Mouse (Mus musculus): ENCODE data around the gene Skap2.

Skap2 gene

DNA sequence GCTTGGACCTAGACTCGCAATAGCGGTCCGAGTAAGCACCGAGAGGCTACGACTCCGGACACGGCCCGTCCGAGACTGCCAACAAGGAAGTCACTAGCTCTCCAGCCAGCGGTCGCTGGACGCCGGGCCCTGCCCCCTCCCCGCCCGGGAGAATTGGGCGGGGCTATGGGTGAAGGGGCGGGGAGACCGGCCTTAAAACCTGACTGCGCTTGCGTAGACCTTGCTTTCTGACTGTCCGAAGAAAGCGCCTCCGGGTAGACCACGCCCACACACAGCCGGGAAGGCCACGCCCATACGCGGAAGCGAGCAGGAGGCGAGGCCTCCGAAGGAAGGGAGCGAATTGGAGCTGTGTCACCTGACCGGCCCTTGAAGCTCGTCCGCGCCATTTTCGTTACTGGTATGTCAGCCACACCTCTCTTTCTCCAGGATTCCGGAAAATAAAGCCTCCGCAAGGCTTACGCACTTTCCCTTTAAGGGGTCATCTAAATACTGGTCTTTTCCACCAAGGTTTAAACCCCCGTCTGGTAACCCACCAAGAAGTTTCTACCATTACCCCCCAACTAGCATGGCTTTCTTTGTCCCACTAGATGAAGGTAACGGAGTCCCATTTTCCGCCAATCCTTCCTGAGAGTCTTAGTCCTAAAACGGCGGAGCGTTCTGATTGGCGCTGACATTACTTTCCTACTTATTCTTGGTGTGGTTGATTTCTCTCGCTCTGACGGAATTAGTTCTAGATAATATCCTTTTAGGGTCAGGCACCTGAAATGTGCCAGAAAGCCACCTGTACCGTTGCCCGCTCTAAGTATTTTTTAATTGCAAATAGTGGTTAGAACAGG is at the start of gene Skap2:
TSS of gene Skap2 (minus strand) at position 141 of the 836 bp plus-strand sequence.
- peak; percentile 100 for DNase-seq (ENCODE audit: low read depth, low spot score)

DNA sequence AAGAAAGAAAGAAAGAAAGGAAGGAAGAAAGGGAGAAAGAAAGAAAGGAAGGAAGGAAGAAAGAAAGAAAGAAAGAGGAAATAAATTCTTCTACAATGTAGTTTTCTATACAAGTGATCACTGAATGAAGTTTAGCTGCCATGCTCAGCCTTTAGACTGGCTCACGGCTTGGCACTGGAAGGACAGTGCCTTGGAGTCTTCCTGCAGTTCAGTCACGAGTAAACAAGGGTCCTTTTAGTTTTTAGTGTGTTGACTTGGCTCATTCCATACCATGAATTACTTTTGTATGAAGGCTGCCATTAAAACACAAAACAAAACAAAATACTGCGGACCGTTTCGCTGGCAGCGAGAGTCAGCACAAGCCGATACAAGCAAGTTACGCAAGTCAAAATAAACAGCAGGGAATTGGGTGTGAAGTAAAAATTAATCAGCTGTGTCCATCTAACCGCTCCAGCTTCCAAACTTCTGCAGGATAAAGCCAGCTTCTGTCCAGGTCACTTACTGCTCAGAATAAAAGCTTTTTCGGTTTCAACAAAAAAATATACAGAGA is 46.6 kb upstream of the Skap2 start:
- no peak for DNase-seq (ENCODE audit: low read depth, low spot score)

DNA sequence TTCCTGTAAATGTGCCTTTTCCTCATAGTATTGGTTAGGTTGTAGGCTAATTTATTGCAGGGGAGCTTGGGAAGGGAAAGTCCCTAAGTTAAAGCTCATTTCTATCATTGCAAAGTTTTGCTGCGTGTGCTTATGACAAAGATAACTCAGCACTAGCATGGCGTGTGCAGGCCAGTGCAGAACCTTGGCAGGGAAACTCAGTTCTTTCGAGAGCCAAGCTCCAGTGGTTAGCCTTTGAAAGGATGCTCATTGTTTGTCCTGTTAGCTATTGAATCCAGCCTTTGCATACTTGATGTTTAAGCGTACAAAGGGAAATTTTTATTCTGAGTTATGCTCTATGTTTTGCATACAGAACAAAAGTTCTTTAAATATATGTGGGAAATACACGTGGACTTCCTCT is 45.8 kb upstream of the Skap2 start:
- DNase-seq (ENCODE audit: low read depth, low spot score), result peak; percentile 31

DNA sequence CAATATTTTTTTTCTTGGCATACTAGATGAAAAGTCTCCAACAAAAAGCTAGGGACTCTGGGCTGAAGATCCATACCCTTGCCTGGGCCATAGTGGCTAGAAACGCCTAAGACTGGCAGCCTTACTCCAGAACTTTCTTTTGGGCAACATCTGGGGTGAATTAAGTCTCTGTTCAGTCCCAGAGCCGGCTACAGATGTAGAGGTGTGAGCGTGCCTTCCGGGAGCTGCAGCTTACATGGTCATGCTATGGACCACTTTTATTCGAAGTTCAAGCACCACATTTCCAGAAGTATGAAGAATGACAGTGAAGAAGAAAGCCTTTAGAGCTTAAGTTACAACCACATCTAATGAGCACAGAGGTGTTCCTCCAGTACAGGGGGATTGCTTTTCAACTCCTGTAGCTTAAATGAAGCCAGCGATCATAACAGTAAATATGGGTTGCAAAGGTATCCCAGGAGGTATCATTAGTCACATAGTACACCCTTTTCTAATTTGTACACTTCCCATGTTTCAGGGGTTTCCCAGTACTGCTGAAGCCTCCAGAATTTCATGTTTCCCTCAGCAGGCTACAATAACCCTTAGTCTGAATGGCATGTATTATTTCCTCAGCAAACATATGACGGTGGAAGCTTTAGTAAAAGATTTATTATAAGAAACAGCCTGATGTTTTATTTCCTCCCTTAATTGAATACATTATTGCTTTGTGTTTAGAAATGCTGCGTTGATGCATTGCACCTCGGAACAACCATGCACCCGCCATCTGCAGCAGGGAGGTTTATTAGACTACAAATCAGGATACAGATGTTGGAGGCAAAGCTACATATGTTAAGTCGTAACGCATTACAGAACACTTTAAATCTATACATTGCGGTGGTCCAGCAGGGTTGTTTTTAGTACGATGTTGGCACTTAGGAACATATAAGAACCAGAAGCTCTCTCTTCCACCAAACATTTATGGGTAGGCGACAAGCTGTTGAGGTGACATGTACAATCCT is 41.5 kb upstream of the Skap2 start:
- no peak for DNase-seq (ENCODE audit: low read depth, low spot score)

DNA sequence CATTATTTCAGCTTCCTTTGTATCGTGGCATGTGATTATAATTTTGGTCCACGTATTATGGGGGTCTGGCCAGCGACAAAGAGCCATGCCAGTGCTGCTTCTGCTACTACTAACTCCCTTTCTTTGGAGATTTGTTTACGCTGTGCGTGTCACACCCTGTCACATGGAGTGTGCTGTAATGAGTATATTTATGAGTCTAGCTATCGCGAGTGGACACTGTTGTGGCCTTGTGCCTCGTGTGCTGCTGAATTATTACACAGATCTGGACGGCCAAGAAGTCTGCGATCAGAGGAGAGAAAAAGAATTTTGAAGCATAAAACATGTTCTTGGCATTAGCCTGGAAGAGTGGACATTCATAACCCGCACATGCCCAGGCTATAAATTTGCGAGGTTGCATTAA is 37.7 kb upstream of the Skap2 start:
- DNase-seq (ENCODE audit: low read depth, low spot score), result no peak

DNA sequence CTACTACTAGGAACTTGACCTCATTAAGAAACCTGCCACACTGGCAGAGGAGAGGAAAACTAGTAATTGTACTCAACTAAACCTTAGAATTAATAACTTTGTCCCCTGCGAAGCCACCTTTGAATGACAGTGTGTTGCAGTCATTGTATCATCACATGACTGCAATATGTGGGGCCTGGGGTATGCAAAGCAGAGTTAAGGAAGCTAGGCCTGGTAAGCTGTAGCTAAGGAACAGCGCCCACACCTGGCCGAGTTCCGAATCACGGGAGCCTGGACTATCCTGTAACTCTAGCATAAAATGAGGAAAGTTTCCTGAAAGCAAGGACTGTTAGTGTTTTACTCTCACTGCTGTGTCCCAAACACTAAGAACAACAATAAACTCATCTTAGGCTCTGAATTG is 33.2 kb upstream of the Skap2 start:
- DNase-seq (ENCODE audit: low read depth, low spot score), result peak; percentile 46

DNA sequence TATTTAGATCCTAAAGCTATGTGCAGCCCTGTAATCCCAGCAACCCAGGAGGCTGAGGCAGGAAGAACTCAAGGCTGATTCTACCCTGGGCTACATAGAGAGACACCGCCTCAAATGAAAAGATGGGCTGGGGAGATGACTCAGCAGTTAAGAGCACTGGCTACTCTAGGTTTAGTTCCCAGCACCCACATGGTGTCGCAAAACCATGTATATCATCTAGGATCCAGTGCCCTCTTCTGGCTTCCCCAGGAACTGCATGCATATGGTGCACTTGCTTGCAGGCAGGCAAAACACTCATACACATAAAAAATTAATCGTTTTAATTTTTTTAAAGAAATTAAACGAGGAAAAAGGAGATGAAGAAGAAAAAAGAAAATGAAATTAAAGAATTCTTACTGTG is 23.7 kb upstream of the Skap2 start:
- peak; percentile 58 for DNase-seq (ENCODE audit: low read depth, low spot score)

DNA sequence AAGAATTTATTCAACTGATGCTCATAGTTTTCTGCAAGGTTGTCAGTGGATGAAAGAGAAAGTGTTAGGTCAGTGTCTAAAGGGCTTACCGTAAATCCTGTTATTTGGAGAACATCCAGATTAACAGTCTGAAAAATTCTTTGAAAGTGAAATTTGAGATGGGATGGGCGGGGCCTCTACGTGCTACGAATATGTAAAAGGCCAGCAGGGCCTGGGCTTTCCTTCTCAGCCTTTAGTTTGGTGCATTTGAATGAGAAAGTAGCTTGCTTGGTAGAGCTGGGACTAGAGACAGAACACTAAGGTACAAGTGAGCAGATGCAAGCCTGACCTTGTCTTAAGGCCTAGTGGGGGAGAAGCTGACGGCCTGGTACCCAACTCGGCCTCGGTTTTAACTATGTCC is 18.8 kb upstream of the Skap2 start:
- no peak for DNase-seq (ENCODE audit: low read depth, low spot score)

DNA sequence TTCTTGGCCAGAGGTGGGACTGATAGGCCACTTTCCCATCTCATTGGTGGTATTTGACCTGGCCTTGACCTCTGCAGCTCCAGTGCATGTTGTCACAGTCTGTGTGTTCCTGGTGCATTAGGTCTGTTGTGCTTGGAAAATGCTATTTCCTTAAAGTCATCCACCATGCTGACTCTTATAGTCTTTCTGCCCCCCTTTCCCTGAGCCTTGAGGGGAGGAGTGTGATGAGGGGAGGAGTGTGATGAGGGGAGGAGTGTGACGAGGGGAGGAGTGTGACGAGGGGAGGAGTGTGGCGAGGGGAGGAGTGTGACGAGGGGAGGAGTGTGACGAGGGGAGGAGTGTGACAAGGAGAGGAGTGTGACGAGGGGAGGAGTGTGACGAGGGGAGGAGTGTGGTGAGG is 15.8 kb upstream of the Skap2 start:
- DNase-seq (ENCODE audit: low read depth, low spot score), result no peak

DNA sequence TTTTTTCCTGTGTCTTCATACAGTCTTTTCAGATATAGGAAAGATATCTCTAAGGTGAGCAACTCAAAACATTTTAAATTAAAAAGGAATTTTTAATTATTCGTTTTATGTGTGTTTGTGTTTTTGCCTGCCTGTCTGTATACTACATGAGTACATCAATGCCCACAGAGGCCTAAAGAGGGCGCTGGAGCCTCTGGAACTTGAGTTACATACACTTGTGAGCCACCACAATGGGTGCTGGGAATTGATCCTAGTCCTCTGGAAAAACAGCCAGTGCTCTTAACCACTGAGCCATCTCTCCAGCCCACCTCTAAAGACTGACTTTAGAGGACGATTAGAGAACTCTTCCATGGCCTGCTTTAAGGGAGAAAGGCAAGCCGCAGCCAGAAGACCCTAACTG is 14.8 kb upstream of the Skap2 start:
- DNase-seq (ENCODE audit: low read depth, low spot score), result no peak

DNA sequence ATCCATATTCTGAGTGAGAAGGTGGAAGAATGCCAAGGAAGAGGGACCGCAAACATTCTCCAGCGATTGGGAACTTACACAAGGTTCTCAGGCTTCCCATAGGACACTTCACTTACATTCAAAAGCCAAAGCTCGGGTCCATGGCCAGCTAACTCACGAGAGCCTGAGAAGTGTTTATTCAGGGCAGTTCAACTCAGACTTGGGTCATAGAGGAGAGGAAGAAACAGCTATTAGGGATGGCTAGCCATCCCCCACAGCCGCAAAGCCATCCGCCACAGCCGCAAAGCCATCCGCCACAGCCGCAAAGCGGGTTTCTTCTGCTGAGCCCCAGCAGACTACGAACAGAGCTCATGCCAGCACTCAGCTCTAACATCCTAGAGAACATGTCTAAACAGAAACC is 13.9 kb upstream of the Skap2 start:
- DNase-seq (ENCODE audit: low read depth, low spot score), result no peak

DNA sequence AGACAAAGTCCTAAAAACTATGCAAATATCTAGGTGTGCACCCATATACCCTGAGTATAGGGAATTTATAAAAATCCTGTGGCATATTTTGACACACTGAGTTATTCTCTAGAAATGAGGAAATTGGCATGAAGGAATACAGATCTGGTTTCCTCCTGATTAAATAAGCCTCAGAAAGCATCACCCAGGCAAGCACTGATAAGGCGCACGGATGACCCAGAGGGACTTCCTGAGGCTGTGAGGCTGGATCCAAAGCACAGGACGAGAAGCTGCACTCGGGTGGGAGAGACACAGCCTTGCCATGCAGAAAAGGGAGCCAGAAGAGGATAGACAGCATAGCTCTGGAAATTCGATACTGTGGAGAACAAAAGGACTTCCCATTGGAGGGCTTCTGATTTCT is 12.4 kb upstream of the Skap2 start:
- no peak for DNase-seq (ENCODE audit: low read depth, low spot score)

DNA sequence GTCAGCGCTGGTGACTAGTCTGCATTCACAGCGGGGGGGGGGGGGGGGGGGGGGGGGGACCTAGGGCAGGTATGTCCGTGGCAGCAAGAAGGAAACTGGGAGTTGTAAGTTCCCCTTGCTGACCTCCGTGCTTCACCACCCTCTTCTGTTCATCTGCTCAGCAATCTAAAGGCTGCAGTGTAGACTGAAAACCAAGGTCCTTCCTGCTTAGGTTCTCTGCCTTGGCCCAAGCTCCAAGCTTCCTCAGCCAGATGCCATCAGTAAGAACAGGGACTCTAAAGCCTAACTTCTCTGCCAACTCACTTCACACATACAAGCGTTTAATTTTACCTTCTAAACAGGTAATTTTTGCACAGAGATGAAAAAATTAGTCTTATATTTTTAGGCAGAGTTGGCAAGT is 10.0 kb upstream of the Skap2 start:
- DNase-seq (ENCODE audit: low read depth, low spot score), result no peak

DNA sequence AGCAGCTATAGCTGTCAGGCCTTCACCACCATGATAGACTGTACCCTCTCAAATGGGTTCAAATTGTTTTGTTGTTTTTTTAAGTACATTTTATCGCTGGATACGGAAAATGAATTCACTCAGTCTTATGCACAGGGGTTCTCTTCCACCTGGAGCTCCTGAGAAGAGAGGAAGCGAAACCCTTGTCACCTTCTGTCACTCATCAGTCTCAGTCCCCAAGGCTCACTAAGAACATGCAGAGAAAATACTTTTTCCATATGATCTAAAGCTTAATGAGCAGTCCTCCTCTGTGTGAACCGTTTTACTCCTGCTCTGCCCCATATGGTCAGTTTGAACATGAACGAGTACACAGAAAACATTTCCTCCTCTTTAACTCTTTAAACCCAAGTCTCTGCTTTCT is 7.9 kb upstream of the Skap2 start:
- peak; percentile 26 for DNase-seq (ENCODE audit: low read depth, low spot score)

DNA sequence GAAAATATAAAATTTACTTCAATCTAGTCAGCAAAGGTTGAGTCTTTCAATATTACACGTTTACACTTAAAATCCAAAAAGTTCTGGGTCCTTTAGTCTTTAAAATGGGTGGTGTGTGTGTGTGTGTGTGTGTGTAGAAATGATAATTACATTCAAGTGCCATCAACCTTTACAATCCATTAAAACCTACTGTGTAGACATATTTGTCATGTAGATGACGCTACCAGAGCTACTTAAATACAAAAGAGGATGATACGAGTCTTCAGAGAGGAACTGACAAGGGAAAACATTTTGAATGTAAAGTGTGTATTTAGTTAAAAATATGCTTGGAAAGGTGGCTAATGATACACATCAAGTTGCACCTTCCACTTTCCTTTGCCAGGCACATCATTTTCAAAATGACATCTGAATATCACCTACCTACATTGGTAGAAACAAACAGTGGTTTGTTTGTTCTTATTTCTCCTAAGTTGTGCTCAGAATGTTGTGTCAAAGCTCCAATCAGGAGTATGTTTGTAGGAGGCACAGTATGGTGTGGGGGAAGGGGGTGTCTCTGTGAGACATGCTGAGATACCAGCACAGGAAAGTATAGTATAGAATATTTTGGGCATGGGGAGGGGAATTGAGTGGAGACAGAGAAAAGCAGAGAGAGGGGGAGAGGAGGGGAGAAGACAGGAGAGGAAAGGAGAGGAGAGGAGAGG is 1.0 kb upstream of the Skap2 start:
- no peak for DNase-seq (ENCODE audit: low read depth, low spot score)

DNA sequence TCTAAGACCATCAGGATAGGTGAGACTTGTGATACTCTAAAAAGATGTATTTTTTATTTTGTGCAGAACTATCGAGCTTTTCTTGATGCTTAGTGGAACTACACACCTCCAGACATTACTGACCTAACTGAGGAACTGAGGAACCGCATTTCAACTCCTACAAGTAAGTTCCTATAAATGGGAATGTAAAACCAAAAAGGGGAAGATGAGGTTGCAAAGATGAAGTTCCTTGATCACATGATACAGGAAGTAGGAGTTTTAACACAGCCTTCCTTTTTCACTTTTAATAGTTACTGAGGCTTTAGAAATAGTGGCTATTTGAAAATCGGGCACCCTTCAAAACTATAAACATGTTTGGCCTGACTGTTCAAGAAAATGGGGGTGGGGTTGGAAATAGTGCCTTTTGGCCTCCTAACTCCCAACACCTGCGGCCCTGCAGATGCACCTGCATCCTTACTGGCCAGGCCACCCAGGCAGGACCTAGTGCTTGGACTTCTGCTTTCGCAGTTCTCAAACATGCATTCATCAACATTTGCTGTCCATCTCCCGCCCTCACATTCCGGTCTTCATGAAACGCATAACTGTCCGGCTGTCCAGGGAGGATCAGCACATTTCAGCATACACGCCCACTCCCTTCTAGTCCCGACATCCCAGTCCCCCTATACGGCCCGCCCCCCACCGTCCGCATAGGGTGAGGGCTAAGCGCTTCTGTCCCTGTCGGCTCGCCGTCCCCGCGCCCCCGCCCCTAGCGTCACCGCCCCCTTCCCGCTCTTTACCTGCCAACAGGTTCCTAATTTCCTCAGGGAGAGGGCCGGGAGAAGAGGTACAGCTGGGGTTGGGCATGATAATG is 565 bp downstream of the Skap2 start:
- DNase-seq (ENCODE audit: low read depth, low spot score), result no peak

DNA sequence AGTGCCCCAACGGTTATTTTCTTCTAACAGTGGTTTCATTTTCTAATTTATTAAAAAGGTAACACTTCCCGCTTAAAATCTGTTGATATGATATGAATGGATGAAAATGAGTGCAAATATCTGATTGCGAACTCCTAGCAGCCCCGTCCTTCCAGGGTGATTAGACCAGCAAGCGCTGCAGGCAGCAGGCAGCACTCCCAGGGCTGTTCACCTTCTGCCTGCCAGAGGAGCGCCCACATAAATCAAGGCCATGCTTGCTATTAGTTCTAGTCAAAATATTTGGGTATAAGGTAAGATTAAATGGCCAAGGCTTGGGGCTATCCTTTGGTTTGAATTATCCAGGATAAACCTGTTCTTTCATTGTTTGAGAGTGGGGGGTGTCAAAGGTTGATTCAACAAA is 3.0 kb downstream of the Skap2 start:
- DNase-seq (ENCODE audit: low read depth, low spot score), result no peak

DNA sequence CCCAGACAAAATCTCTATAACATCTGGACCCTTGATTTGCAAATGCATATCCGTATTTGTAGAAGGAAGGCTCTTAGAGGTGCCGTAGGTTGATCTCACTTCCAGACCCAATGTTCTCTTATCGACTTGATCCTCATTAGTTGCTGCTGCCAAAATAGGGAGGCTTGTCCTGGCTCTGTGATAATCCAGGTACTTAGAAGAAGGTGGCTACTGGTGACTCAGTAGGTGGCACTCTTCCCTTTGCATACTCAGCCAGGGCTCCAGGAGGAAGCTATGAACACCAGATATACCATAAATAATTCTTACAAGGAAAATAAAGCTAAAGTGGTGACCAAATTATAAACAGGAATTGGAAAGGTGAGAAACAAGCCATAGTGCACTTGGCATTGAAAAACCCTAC is 3.6 kb downstream of the Skap2 start:
- DNase-seq (ENCODE audit: low read depth, low spot score), result no peak

DNA sequence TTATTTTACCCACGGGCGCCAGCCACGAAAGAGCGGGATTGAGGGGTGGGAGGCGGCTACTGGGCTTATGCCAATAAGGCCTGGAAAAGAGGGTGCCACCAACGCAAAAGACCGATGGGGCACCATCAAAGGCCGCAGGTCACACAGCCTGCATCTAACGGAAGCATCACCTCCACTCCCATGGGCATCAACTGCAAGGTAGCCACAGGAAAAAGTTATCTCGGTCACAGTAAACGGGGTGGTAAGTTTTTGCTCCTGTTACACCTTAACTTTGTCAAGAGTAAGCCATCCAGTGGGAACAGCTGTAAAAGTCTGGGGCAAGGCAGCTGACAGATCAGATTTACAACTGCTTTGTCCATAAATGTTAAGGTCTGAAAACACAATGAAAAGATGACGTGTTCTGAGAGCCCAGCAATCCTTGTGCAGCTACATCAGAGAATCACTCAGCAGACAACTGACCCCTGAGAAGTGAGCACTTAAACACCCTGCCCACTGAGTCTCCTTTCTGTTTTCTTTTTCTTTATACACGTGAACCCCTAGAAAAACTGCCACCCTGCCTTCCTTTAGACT is 5.6 kb downstream of the Skap2 start:
- no peak for DNase-seq (ENCODE audit: low read depth, low spot score)

DNA sequence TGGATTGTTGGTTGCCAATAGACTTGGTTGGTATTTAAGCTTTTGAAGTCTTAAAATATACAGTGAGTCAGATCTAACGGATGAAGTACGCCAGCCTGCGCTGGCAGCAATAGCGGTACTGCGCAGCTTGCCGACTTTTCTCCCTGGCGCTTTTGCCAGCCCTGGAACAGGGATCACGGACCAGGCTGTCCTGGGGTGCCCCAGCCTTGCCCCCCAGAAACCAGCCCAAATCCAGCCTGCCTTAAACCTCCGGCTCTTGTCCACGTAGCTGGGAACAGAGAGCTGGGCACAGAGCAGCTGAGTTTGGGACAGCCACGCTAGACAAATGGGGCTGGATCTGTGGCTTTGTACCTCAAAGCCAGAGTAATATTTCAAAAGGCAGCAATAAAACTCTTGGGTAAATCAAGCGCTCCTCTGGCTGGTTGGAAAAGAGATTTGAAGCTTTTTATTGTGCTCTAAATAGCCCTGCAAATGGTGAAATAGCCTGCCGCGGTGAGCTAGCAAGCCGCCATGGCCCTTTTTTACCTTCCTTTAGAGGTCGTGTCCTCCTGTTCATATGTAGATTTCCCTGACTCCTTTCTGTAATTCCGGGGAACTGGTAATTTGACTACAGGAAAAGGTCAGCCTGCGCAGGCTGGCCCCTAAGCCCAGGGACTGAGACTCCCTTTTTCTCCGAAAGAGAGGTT is 6.2 kb downstream of the Skap2 start:
- DNase-seq (ENCODE audit: low read depth, low spot score), result no peak

Measured in A20 (cell line).